Mouse (Mus musculus) induced T-regulatory cell, adult 2 months (primary cell): ENCODE results near the gene Eci3.
"Not testable (repeated sequence)": the region's sequence is repeated elsewhere in the genome, so short reads cannot be mapped to it uniquely, and the experiment has no call there.

ENCODE experiments used
- DNase-seq: peaks from one replicate; pipeline ENCODE4 v3.0.0-alpha.2; 2012; ENCODE audit warnings: low read depth

Gene Eci3

GRCm38 (mm10) chr13:34963511-34964397, at the start of gene Eci3:
Gene Eci3 (minus strand): TSS chr13:34963810.
- no peak for DNase-seq

GRCm38 (mm10) chr13:34995925-34996324, 32.3 kb upstream of the Eci3 start:
- DNase-seq = no peak

- peak; percentile 92 for DNase-seq
Observed at GRCm38 (mm10) chr13:34993983-34994811, 30.6 kb upstream of the Eci3 start.

- no peak for DNase-seq
Observed at GRCm38 (mm10) chr13:34993595-34993982, 30.0 kb upstream of the Eci3 start.

- peak; percentile 20 for DNase-seq
Observed at GRCm38 (mm10) chr13:34993085-34993484, 29.5 kb upstream of the Eci3 start.

- DNase-seq = no peak
Observed at GRCm38 (mm10) chr13:34991581-34992273, 28.1 kb upstream of the Eci3 start.

GRCm38 (mm10) chr13:34983479-34983878, 19.9 kb upstream of the Eci3 start:
- DNase-seq = not testable (repeated sequence)

GRCm38 (mm10) chr13:34978635-34979034, 15.0 kb upstream of the Eci3 start:
- DNase-seq = not testable (repeated sequence)

- DNase-seq = no peak
Observed at GRCm38 (mm10) chr13:34977410-34977809, 13.8 kb upstream of the Eci3 start.

- no peak for DNase-seq
Observed at GRCm38 (mm10) chr13:34976116-34976515, 12.5 kb upstream of the Eci3 start.

GRCm38 (mm10) chr13:34973770-34974169, 10.2 kb upstream of the Eci3 start:
- peak; percentile 40 for DNase-seq

GRCm38 (mm10) chr13:34973149-34973548, 9.5 kb upstream of the Eci3 start:
- DNase-seq = peak; percentile 73

- not testable (repeated sequence) for DNase-seq
Observed at GRCm38 (mm10) chr13:34972456-34972855, 8.8 kb upstream of the Eci3 start.

GRCm38 (mm10) chr13:34965647-34966046, 2.0 kb upstream of the Eci3 start:
- DNase-seq = not testable (repeated sequence)

- DNase-seq = no peak
Observed at GRCm38 (mm10) chr13:34964866-34965265, 1.3 kb upstream of the Eci3 start.

- no peak for DNase-seq
Observed at GRCm38 (mm10) chr13:34964419-34964818, 809 bp upstream of the Eci3 start.

GRCm38 (mm10) chr13:34960996-34961770, 2.4 kb downstream of the Eci3 start:
- DNase-seq = no peak

- DNase-seq = not testable (repeated sequence)
Observed at GRCm38 (mm10) chr13:34958158-34958557, 5.5 kb downstream of the Eci3 start.

GRCm38 (mm10) chr13:34956901-34957300, 6.7 kb downstream of the Eci3 start:
- DNase-seq = peak; percentile 25

GRCm38 (mm10) chr13:34951437-34951836, 12.2 kb downstream of the Eci3 start:
- not testable (repeated sequence) for DNase-seq

GRCm38 (mm10) chr13:34942370-34942769, 21.2 kb downstream of the Eci3 start:
- DNase-seq = no peak
